Mouse (Mus musculus) erythroblast, embryonic 14.5 days (primary cell): ENCODE data around the gene Pck1. TPM values are rescaled to one million over a fixed set of nuclear protein-coding genes. Genes with fewer than 3 reads are reported as not detected.
A peak's percentile ranks its signal among the peaks of the same experiment; 100 is the strongest.
"Not testable (repeated sequence)": the region's sequence is repeated elsewhere in the genome, so short reads cannot be mapped to it uniquely, and the experiment has no call there.

Source experiments
- H3K27me3 ChIP-seq: 2 replicates; pipeline ENCODE4 v1.6.1; 2012; ENCODE audit warnings: inconsistent platforms; ENCODE audit not compliant: control insufficient read depth
- H3K36me3 ChIP-seq: 2 replicates; pipeline ENCODE4 v1.6.1; 2012; ENCODE audit warnings: mild to moderate bottlenecking, inconsistent platforms; ENCODE audit not compliant: control insufficient read depth
- H3K4me1 ChIP-seq: 2 replicates; pipeline ENCODE4 v1.6.1; 2012; ENCODE audit warnings: inconsistent platforms; ENCODE audit not compliant: control insufficient read depth
- H3K4me3 ChIP-seq: replicated peaks from 2 replicates; pipeline ENCODE3; 2012; ENCODE audit warnings: moderate library complexity, mild to moderate bottlenecking, inconsistent platforms
- H3K9me3 ChIP-seq: 2 replicates; pipeline ENCODE4 v1.6.1; 2012; ENCODE audit warnings: low read length, inconsistent platforms, mixed read lengths; ENCODE audit not compliant: control insufficient read depth
- GATA1 ChIP-seq: IDR thresholded peaks from 2 replicates; pipeline ENCODE4 v1.6.1; 2012; ENCODE audit warnings: low read length, inconsistent platforms, mixed read lengths
- TAL1 ChIP-seq: IDR thresholded peaks from 3 replicates; pipeline ENCODE4 v1.6.1; 2012; ENCODE audit warnings: low read length, inconsistent platforms, mixed read lengths
- polyA plus RNA-seq: library from polyadenylated mRNA; stranded (reverse); fragments of >175 nt; gene quantifications from 2 replicates; pipeline ENCODE4 v1.2.3, GENCODE M21; 2012

The Pck1 gene
- 0.01 TPM in 1 of 2 replicates, not detected in the other for polyA plus RNA-seq

DNA sequence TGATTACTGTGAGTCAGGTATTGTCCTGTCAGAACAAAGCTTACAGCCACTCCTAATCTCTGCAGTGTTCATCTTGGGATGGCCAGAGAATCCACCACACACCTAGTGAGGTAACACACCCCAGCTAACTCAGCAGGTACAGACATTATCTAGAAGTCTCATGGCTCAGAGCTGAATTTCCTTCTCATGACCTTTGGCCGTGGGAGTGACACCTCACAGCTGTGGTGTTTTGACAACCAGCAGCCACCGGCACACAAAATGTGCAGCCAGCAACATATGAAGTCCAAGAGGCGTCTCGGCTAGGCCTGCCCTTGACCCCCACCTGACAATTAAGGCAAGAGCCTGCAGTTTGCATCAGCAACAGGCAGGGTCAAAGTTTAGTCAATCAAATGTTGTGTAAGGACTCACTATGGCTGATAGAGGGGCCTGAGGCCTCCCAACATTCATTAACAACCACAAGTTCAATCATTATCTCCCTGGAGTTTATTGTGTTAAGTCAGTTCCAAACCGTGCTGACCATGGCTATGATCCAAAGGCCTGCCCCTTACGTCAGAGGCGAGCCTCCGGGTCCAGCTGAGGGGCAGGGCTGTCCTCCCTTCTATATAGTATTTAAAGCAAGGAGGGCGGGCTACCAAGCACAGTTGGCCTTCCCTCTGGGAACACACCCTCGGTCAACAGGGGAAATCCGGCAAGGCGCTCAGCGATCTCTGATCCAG lies at the start of gene Pck1:
Gene Pck1 (plus strand): TSS at position 613 of the 716 bp plus-strand sequence.
- Histone ChIP-seq H3K36me3 (no peaks in the 10 kb centered on the region), H3K27me3 (no peaks in the 10 kb centered on the region), H3K4me3 (no peak within 1 kb of the TSS), H3K9me3 (peaks cover 2% of the 10 kb centered on the region; the same call in 1 of the 2 replicates), H3K4me1 (no peaks in the 10 kb centered on the region)
- TF ChIP-seq TAL1: no peak
- TF ChIP-seq GATA1: no peak

GRCm38 (mm10) chr2:173106409-173106808 lies 46.4 kb upstream of the Pck1 start:
- Histone ChIP-seq H3K4me3 (no peak overlapping the region), H3K36me3 (no peaks in the 10 kb centered on the region), H3K27me3 (no peaks in the 10 kb centered on the region; the same call in 1 of the 2 replicates), H3K4me1 (no peaks in the 10 kb centered on the region), H3K9me3 (peaks cover 2% of the 10 kb centered on the region)
- TF ChIP-seq GATA1: no peak
- TF ChIP-seq TAL1: no peak

DNA sequence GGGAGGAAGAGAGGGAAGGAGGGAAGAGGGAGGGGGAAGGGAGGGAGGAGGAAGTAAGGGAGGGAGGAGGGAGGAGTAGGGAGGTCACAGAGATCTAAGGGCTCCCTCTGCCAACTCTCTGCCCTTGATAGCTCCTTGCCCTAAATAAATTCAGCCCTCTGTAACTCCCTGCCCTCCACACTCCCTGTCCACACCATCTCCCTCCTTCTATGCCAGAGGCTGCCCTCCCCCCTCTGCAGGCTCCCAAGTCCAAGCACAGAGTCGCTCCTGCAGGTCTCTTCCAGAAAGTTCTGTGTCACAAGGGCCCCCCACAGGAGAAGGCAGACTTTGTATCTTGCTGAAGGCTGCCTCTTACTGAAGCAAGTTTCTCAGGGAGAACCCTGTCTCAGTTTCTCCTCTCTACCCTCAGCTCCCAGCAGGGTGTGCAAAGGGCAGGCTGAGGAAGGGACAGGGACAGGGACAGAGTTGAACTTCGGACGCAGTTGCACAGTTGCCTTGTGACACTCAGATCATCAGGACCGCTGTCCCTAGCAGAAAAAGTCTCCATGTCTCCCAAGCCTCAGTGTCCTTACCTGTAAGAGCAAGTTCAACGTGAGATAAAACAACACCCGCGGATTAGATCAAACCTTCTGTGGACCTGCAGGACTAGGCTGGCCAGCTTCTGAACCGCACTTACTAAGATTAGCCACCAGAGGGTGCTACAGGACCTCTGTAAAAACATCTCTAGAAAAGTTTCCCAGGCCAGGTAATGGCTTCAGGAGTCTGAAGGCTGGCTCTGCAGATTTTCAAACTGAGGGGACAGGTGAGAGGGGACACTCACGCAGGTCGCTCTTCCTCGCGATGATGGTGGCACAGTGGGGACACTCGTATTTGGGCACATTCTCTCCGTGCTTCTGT lies 45.7 kb upstream of the Pck1 start:
- TF ChIP-seq TAL1: no peak
- no peak for TF ChIP-seq GATA1
- Histone ChIP-seq H3K36me3 (no peaks in the 10 kb centered on the region), H3K9me3 (peaks cover 9% of the 10 kb centered on the region), H3K27me3 (no peaks in the 10 kb centered on the region), H3K4me1 (no peaks in the 10 kb centered on the region), H3K4me3 (no peak overlapping the region)

DNA sequence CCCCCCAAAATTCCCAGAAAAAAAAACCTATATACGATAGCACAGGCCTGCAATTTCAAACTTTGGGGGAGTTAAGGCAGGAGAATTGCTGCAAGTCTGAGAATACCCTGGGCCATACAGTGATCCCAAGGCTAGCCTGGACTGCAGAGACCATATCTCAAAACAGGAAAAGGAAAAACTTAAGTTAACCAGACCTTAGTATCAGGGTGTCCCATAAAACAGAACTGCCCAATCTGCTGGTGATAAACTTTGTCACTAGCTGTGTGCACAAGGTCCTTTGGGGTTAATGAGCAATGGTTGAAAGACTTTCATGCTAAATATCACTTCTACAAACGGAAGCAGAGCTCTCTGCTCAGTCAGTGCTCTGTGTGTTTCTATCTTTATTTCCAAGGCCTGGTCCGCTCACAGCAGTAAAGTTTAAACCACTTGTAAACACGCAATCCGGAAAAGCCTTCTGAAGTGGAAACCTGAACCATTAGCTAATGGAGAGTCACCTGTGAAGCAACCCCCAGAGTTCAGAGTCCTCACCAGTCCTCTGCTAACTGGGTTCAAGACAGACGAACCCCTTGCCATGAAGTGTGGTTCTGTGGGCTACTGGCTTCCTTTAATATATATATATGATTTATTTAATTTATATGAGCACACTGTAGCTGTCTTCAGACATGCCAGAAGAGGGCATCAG lies 44.2 kb upstream of the Pck1 start:
- no peak for TF ChIP-seq GATA1
- no peak for TF ChIP-seq TAL1
- H3K36me3 ChIP-seq: no peaks in the 10 kb centered on the region
- no peaks in the 10 kb centered on the region for H3K4me1 ChIP-seq
- peaks cover 11% of the 10 kb centered on the region for H3K9me3 ChIP-seq
- no peak overlapping the region for H3K4me3 ChIP-seq
- H3K27me3 ChIP-seq: no peaks in the 10 kb centered on the region

DNA sequence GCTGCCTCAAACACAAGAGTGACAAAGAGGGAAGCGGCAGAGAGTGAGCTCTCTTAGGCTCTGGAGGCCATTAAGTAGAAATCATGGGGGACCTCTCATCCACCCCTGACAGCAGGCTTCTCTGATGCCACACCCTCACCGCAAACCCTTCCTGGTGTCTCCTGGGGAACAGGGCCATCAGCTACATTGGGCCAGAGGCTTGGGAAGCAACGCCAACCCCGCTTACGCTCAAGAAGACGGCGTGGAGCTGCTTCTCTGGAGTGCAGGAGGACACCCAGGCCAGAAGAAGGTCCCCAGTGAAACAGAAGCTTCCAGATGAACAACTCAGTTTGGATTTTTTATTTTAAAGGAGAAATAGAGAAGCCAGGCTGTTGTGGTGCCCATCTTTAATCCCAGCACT lies 43.3 kb upstream of the Pck1 start:
- H3K36me3 ChIP-seq: no peaks in the 10 kb centered on the region
- TF ChIP-seq TAL1: no peak
- no peak for TF ChIP-seq GATA1

GRCm38 (mm10) chr2:173110571-173110970 lies 42.3 kb upstream of the Pck1 start:
- peaks cover 14% of the 10 kb centered on the region for H3K9me3 ChIP-seq

More for the DNA sequence above, 43.3 kb upstream of the Pck1 start:
- Histone ChIP-seq H3K4me1 (no peaks in the 10 kb centered on the region), H3K27me3 (no peaks in the 10 kb centered on the region), H3K9me3 (peaks cover 14% of the 10 kb centered on the region), H3K4me3 (no peak overlapping the region)

DNA sequence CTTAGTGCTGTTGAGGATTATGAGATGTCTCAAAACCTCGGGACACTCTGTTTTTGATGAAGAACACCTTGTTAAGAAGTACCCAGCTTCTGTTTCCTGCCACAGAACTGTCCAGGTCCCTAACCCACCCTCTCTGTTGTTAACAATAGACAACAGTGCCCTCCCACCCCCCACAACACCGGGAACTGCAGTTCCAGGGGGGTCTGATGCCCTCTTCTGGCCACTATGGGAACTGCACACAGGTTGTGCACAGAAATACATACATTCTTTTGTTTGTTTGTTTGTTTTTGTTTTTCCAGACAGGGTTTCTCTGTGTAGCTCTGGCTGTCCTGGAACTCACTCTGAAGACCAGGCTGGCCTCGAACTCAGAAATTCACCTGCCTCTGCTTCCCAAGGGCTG lies 39.1 kb upstream of the Pck1 start:
- H3K9me3 ChIP-seq: peaks cover 21% of the 10 kb centered on the region
- not testable (repeated sequence) for H3K4me3 ChIP-seq, H3K4me1 ChIP-seq, H3K27me3 ChIP-seq, H3K36me3 ChIP-seq

More at GRCm38 (mm10) chr2:173110571-173110970, 42.3 kb upstream of the Pck1 start:
- TF ChIP-seq TAL1 (no peak), GATA1 (no peak)
- no peaks in the 10 kb centered on the region for H3K36me3 ChIP-seq
- no peak overlapping the region for H3K4me3 ChIP-seq
- H3K27me3 ChIP-seq: peaks cover 2% of the 10 kb centered on the region; the same call in 1 of the 2 replicates
- no peaks in the 10 kb centered on the region for H3K4me1 ChIP-seq

GRCm38 (mm10) chr2:173119023-173119944 lies 33.6 kb upstream of the Pck1 start, which contains the start of gene Ctcfl:
Gene Ctcfl (minus strand): TSS chr2:173119525.
- Histone ChIP-seq H3K9me3 (peaks cover 13% of the 10 kb centered on the region), H3K4me1 (peaks cover 30% of the 10 kb centered on the region), H3K27me3 (peaks cover 4% of the 10 kb centered on the region; the same call in 1 of the 2 replicates), H3K4me3 (peak within 1 kb of the TSS; percentile 22), H3K36me3 (no peaks in the 10 kb centered on the region)
- no peak for TF ChIP-seq GATA1
- TF ChIP-seq TAL1: no peak
